Mouse (Mus musculus) CH12.LX (cell line): ENCODE measurements at regions not wholly inside any gene's neighbourhood (a gene's known extent, or its start where the extent isn't known, plus 50 kb on each side); places are given as distances from the start of the nearest gene placed in this dataset.

Source experiments
- CHD2 ChIP-seq: IDR thresholded peaks from 2 replicates; pipeline ENCODE4 v1.6.1; 2011; ENCODE audit warnings: low read length, improper control_type of control experiment
- ETS1 ChIP-seq: conservative IDR thresholded peaks from 2 replicates; pipeline ENCODE4 v1.6.1; 2012; ENCODE audit warnings: low read depth, mild to moderate bottlenecking, inconsistent platforms, low read length, improper control_type of control experiment, moderate library complexity
- HCFC1 ChIP-seq: IDR thresholded peaks from 2 replicates; pipeline ENCODE4 v1.6.1; 2012; ENCODE audit warnings: low read depth, mild to moderate bottlenecking, inconsistent platforms, low read length, improper control_type of control experiment
- MAFK ChIP-seq: IDR thresholded peaks from 2 replicates; pipeline ENCODE4 v1.6.1; 2011; ENCODE audit warnings: low read length, improper control_type of control experiment; ENCODE audit not compliant: insufficient replicate concordance
- MYC ChIP-seq: IDR thresholded peaks from 2 replicates; pipeline ENCODE4 v1.6.1; 2011; ENCODE audit warnings: low read depth, mild to moderate bottlenecking, improper control_type of control experiment, low read length

- TF ChIP-seq ETS1 (no peak), MAFK (no peak), HCFC1 (no peak), CHD2 (no peak), MYC (no peak)
These were observed 67.7 kb downstream of the Rtl1 start for GRCm38 (mm10) chr12:109532392-109532791.
